Mouse (Mus musculus) lung, adult 2 months (tissue): ENCODE results near the gene Cop1. TPM values are rescaled to one million over a fixed set of nuclear protein-coding genes. Genes with fewer than 3 reads are reported as not detected.
A peak's percentile ranks its signal among the peaks of the same experiment; 100 is the strongest.

Experiments used
- DNase-seq: peaks from one replicate; pipeline ENCODE4 v3.0.0; 2022
- H3K4me1 ChIP-seq: fragments of 200-500 bp; 2 replicates; pipeline ENCODE4 v1.6.1; 2011; ENCODE audit warnings: low read length; ENCODE audit not compliant: control insufficient read depth, insufficient read depth
- H3K4me3 ChIP-seq: fragments of 200-500 bp; replicated peaks from 2 replicates; pipeline ENCODE3; 2011; ENCODE audit warnings: low read depth, mild to moderate bottlenecking, control low read depth, low read length; ENCODE audit errors: extremely low read depth
- CTCF ChIP-seq: fragments of 200-500 bp; IDR thresholded peaks from 2 replicates; pipeline ENCODE4 v1.5.1; 2011; ENCODE audit warnings: mild to moderate bottlenecking, low read length, control low read depth; ENCODE audit not compliant: insufficient read depth
- POLR2A ChIP-seq: fragments of 200-500 bp; IDR thresholded peaks from 2 replicates; pipeline ENCODE4 v1.6.1; 2011; ENCODE audit warnings: low read depth, mild to moderate bottlenecking, control low read depth, low read length, borderline replicate concordance; ENCODE audit errors: extremely low read depth
- WGBS: fragments of 180-500 bp; shearing (Covaris S2); methylation state at CpG from one replicate; pipeline ENCODE4 v1.1.7; 2018; 5-methylcytosine and 5-hydroxymethylcytosine counted together
- polyA plus RNA-seq: library from polyadenylated mRNA; depleted of rRNA; stranded (reverse); fragments of >200 nt; gene quantifications from 2 replicates; pipeline ENCODE4 v1.2.3, GENCODE M21; 2012

The Cop1 gene
- polyA plus RNA-seq, 1 experiment = 39.3 TPM

- H3K4me1 ChIP-seq = no peaks in the 10 kb centered on the region
- no peak overlapping the region for H3K4me3 ChIP-seq
- peak; percentile 6 for DNase-seq
- 67% methylated on average over 1 of the region's 1 CpGs for WGBS
- TF ChIP-seq POLR2A (no peak), CTCF (no peak)
Measured at GRCm38 (mm10) chr1:159355027-159355570, 123.0 kb downstream of the Cop1 start.

- H3K4me1 ChIP-seq = no peaks in the 10 kb centered on the region
- DNase-seq = no peak
- TF ChIP-seq CTCF = no peak
- no peak for TF ChIP-seq POLR2A
- no peak overlapping the region for H3K4me3 ChIP-seq
- 77% methylated on average over 5 of the region's 5 CpGs for WGBS
Measured at GRCm38 (mm10) chr1:159358713-159359112, 126.6 kb downstream of the Cop1 start.

GRCm38 (mm10) chr1:159371881-159372390, 139.8 kb downstream of the Cop1 start:
- TF ChIP-seq POLR2A = no peak
- TF ChIP-seq CTCF = no peak
- 64% methylated on average over 4 of the region's 4 CpGs for WGBS
- Histone ChIP-seq H3K4me1 (no peaks in the 10 kb centered on the region), H3K4me3 (no peak overlapping the region)
- no peak for DNase-seq

GRCm38 (mm10) chr1:159382218-159382617, 150.1 kb downstream of the Cop1 start:
- DNase-seq = no peak
- no peak for TF ChIP-seq POLR2A
- no peak for TF ChIP-seq CTCF
- 54% methylated on average over 1 of the region's 1 CpGs for WGBS
- Histone ChIP-seq H3K4me3 (no peak overlapping the region), H3K4me1 (no peaks in the 10 kb centered on the region)

- no peak for DNase-seq
- H3K4me1 ChIP-seq = no peaks in the 10 kb centered on the region
- 80% methylated on average over 2 of the region's 2 CpGs for WGBS
Measured at GRCm38 (mm10) chr1:159382916-159383315, 150.8 kb downstream of the Cop1 start.

GRCm38 (mm10) chr1:159386458-159386857, 154.3 kb downstream of the Cop1 start:
- Histone ChIP-seq H3K4me3 (no peak overlapping the region), H3K4me1 (no peaks in the 10 kb centered on the region)
- 45% methylated on average over 5 of the region's 5 CpGs for WGBS
- TF ChIP-seq POLR2A (no peak), CTCF (no peak)
- DNase-seq = no peak

More at GRCm38 (mm10) chr1:159382916-159383315, 150.8 kb downstream of the Cop1 start:
- H3K4me3 ChIP-seq = no peak overlapping the region
- TF ChIP-seq POLR2A = no peak
- no peak for TF ChIP-seq CTCF

- no peaks in the 10 kb centered on the region for H3K4me1 ChIP-seq
- WGBS = 77% methylated on average over 13 of the region's 13 CpGs
- no peak overlapping the region for H3K4me3 ChIP-seq
- DNase-seq = no peak
- TF ChIP-seq CTCF (no peak), POLR2A (no peak)
Measured at GRCm38 (mm10) chr1:159388565-159389024, 156.5 kb downstream of the Cop1 start.

- Histone ChIP-seq H3K4me1 (no peaks in the 10 kb centered on the region), H3K4me3 (no peak overlapping the region)
- peak; percentile 73 for DNase-seq
- whole genome bisulfite sequencing = 23% methylated on average over 14 of the region's 14 CpGs
- TF ChIP-seq POLR2A = no peak
- TF ChIP-seq CTCF = peak; percentile 85
Measured at GRCm38 (mm10) chr1:159390049-159390448, 157.9 kb downstream of the Cop1 start.

GRCm38 (mm10) chr1:159392667-159393066, 160.5 kb downstream of the Cop1 start:
- WGBS = 74% methylated on average over 8 of the region's 8 CpGs
- H3K4me1 ChIP-seq = no peaks in the 10 kb centered on the region
- DNase-seq = no peak
- no peak overlapping the region for H3K4me3 ChIP-seq
- TF ChIP-seq POLR2A (no peak), CTCF (no peak)

GRCm38 (mm10) chr1:159393070-159393699, 161.1 kb downstream of the Cop1 start:
- Histone ChIP-seq H3K4me1 (no peaks in the 10 kb centered on the region), H3K4me3 (no peak overlapping the region)
- DNase-seq = no peak
- WGBS = 23% methylated on average over 6 of the region's 6 CpGs
- TF ChIP-seq CTCF = no peak
- no peak for TF ChIP-seq POLR2A
